Mouse (Mus musculus): ENCODE results near the gene Pycr1. TPM values are rescaled to one million over a fixed set of nuclear protein-coding genes. Genes with fewer than 3 reads are reported as not detected.

Pycr1 gene
- total RNA-seq, 1 experiment: 19.0 TPM

DNA sequence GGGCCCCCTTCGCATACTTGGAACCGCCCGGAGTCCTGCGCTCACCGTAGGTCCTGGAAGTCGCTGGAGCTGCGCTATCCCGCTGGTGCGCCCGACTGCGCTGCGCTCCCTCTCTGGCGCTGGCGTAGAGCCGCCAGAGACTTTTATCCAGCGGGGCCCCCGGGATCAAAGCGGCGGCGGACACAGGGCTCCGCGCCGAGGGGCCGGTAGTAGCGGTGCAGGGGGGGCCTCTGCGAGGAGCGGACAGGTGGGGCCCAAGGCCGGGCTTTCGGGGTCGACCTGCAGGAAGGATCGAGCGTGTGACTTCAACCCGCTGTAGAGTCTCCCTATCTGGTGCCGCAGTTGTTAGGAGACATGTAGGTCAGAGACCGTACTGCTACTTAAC lies 17.5 kb upstream of the Pycr1 start, which contains the start of gene Notum:
Gene Notum (minus strand): TSS at position 100 of the 385 bp plus-strand sequence.
- Histone ChIP-seq H3K9ac (ENCODE audit: insufficient read depth, low read depth, low read length, poor library complexity, severe bottlenecking) (peak within 1 kb of the TSS; percentile 79), H3K36me3 (ENCODE audit: control insufficient read depth, insufficient read depth, low read length, poor library complexity, severe bottlenecking) (no peaks in the 10 kb centered on the region; the same call in 1 of the 2 replicates), H3K27ac (ENCODE audit: insufficient read depth, low read depth, low read length, poor library complexity, severe bottlenecking) (peak within 1 kb of the TSS; percentile 52; the same call in 1 of the 2 replicates), H3K9me3 (ENCODE audit: control insufficient read depth, insufficient read depth, low read depth, low read length) (no peaks in the 10 kb centered on the region), H3K4me3 (ENCODE audit: insufficient read depth in 1 of 2, low read depth in 1 of 2, low read length in 2 of 2, poor library complexity in 1 of 2, severe bottlenecking in 1 of 2) (peak within 1 kb of the TSS; percentile 84 to 86), H3K4me1 (ENCODE audit: control insufficient read depth in 2 of 2, insufficient read depth in 2 of 2, low read length in 2 of 2, poor library complexity in 1 of 2) (peaks cover 13 to 31% of the 10 kb centered on the region in 2 experiments)
- in situ Hi-C loops (cut with MboI; ENCODE audit: low sequenced_read_pairs in 2 of 2, unreplicated experiment in 2 of 2): no loop called here
- DNase-seq (ENCODE audit: low read depth, low spot score): no peak
- no peak for TF ChIP-seq CHD2 (IDR thresholded peaks at IDR 0.05; ENCODE audit: low read depth, low read length)
- no peak for TF ChIP-seq HCFC1 (IDR thresholded peaks at IDR 0.05; ENCODE audit: borderline replicate concordance, insufficient read depth, low read length)
- TF ChIP-seq ZNF384 (IDR thresholded peaks at IDR 0.05; ENCODE audit: low read depth, low read length): no peak
- TF ChIP-seq ZC3H11A (IDR thresholded peaks at IDR 0.05; ENCODE audit: borderline replicate concordance, low read depth, low read length): no peak
- TF ChIP-seq MAFK (IDR thresholded peaks at IDR 0.05; ENCODE audit: insufficient read depth, low read depth, low read length): no peak

DNA sequence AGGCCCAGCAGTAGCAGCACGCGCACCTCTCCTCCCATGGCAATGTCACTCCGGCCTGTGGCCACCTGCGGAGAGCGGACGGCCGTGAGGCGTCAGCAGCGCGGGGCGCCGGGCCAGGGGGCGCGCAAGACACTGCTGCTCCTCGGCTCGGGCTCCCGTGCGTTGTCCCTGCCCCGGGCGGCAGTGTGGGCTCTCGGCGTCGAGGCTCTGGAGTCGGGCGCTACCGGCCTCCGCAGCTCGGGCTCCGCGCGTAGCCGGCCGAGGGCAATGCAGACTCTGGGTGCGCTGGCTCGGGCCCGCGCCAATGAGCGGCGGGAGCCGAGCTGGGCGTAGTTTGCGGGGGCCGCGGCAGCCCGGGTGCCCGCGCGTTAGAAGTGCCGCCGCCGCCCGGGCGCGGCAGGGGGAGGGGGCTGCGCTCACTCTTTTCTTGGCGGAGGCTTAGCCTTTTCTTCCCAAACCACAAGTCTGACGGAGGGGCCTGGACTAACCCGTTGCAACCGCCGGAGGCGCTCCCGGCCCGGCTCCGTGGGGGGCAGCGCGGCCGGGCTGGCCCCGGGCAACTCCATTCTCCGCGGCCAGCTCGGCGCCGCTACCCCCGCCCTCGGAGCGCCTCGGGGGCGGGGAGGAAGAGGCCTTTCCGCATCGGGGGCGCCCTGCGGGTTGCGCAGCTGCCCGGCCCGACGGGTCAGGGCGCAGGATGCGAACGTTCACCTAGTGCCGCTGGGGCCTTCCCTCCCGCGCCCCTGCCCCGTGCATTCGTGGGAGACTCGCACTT lies 16.9 kb upstream of the Pycr1 start:
- DNase-seq (ENCODE audit: low read depth, low spot score): no peak
- Histone ChIP-seq H3K9me3 (ENCODE audit: control insufficient read depth, insufficient read depth, low read depth, low read length) (no peaks in the 10 kb centered on the region), H3K9ac (ENCODE audit: insufficient read depth, low read depth, low read length, poor library complexity, severe bottlenecking) (peak overlapping the region; percentile 79), H3K27ac (ENCODE audit: insufficient read depth, low read depth, low read length, poor library complexity, severe bottlenecking) (peak overlapping the region; percentile 52; the same call in 1 of the 2 replicates), H3K36me3 (ENCODE audit: control insufficient read depth, insufficient read depth, low read length, poor library complexity, severe bottlenecking) (no peaks in the 10 kb centered on the region; the same call in 1 of the 2 replicates), H3K4me3 (ENCODE audit: insufficient read depth in 1 of 2, low read depth in 1 of 2, low read length in 2 of 2, poor library complexity in 1 of 2, severe bottlenecking in 1 of 2) (peak overlapping the region; percentile 84 to 86), H3K4me1 (ENCODE audit: control insufficient read depth in 2 of 2, insufficient read depth in 2 of 2, low read length in 2 of 2, poor library complexity in 1 of 2) (peaks cover 13 to 28% of the 10 kb centered on the region in 2 experiments)
- no peak for TF ChIP-seq ZNF384 (IDR thresholded peaks at IDR 0.05; ENCODE audit: low read depth, low read length)
- no peak for TF ChIP-seq MAFK (IDR thresholded peaks at IDR 0.05; ENCODE audit: insufficient read depth, low read depth, low read length)
- no peak for TF ChIP-seq CHD2 (IDR thresholded peaks at IDR 0.05; ENCODE audit: low read depth, low read length)
- no peak for TF ChIP-seq HCFC1 (IDR thresholded peaks at IDR 0.05; ENCODE audit: borderline replicate concordance, insufficient read depth, low read length)
- no peak for TF ChIP-seq ZC3H11A (IDR thresholded peaks at IDR 0.05; ENCODE audit: borderline replicate concordance, low read depth, low read length)
- in situ Hi-C loops (cut with MboI; ENCODE audit: low sequenced_read_pairs in 2 of 2, unreplicated experiment in 2 of 2): no loop called here

DNA sequence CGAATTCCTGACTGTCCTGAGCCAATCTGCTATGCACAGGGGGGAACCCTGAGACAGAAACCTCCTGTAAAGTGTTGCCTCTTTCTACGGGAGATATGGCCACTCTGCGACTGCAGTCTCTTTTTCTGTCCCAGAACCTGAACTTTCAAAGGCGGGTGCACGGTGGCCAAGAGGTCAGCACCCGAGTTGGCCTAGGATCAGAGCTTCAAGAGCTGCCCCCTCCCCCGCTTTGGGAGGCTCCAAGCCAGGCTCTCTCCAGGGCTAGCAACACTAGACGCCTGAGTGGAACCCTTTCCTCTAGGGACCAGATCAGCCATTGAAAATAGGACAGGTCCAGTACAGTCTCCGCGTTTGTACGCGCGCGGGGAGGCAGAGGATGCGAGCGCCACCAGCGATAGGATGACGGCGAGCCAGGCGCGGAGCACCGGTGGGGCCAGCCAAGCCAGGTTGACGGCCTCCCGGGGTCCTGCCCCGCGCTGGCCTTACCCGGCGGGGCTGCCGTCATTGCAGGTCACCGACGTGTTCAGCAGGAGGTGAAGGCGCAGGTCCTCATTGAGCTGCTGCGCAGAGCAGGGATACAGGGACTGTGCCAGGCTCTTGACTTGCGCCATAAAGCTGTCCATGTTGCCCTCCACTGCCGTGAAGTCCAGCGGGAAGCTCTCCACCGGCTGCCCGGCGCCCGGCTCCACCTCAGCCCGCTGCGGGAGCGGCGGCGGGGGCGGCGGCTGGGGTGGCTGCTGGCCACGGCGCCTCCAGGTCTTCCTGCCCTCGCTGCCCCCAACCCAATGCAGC lies 16.1 kb upstream of the Pycr1 start:
- H3K9me3 ChIP-seq (ENCODE audit: control insufficient read depth, insufficient read depth, low read depth, low read length): no peaks in the 10 kb centered on the region
- 0 out of 2 replicates have a peak overlapping the region, but pooled peaks have one; percentile 7 for H3K27ac ChIP-seq (ENCODE audit: insufficient read depth, low read depth, low read length, poor library complexity, severe bottlenecking)
- peak overlapping the region; percentile 79 for H3K9ac ChIP-seq (ENCODE audit: insufficient read depth, low read depth, low read length, poor library complexity, severe bottlenecking)
- in situ Hi-C loops (cut with MboI; ENCODE audit: low sequenced_read_pairs in 2 of 2, unreplicated experiment in 2 of 2): no loop called here
- no peaks in the 10 kb centered on the region; the same call in 1 of the 2 replicates for H3K36me3 ChIP-seq (ENCODE audit: control insufficient read depth, insufficient read depth, low read length, poor library complexity, severe bottlenecking)
- H3K4me3 ChIP-seq (ENCODE audit: insufficient read depth in 1 of 2, low read depth in 1 of 2, low read length in 2 of 2, poor library complexity in 1 of 2, severe bottlenecking in 1 of 2): peak overlapping the region; percentile 84 to 86
- no peak for TF ChIP-seq HCFC1 (IDR thresholded peaks at IDR 0.05; ENCODE audit: borderline replicate concordance, insufficient read depth, low read length)
- TF ChIP-seq MAFK (IDR thresholded peaks at IDR 0.05; ENCODE audit: insufficient read depth, low read depth, low read length): no peak
- no peak for TF ChIP-seq CHD2 (IDR thresholded peaks at IDR 0.05; ENCODE audit: low read depth, low read length)
- TF ChIP-seq ZNF384 (IDR thresholded peaks at IDR 0.05; ENCODE audit: low read depth, low read length): no peak
- no peak for TF ChIP-seq ZC3H11A (IDR thresholded peaks at IDR 0.05; ENCODE audit: borderline replicate concordance, low read depth, low read length)
- peaks cover 13 to 22% of the 10 kb centered on the region in 2 experiments for H3K4me1 ChIP-seq (ENCODE audit: control insufficient read depth in 2 of 2, insufficient read depth in 2 of 2, low read length in 2 of 2, poor library complexity in 1 of 2)
- DNase-seq (ENCODE audit: low read depth, low spot score): no peak

DNA sequence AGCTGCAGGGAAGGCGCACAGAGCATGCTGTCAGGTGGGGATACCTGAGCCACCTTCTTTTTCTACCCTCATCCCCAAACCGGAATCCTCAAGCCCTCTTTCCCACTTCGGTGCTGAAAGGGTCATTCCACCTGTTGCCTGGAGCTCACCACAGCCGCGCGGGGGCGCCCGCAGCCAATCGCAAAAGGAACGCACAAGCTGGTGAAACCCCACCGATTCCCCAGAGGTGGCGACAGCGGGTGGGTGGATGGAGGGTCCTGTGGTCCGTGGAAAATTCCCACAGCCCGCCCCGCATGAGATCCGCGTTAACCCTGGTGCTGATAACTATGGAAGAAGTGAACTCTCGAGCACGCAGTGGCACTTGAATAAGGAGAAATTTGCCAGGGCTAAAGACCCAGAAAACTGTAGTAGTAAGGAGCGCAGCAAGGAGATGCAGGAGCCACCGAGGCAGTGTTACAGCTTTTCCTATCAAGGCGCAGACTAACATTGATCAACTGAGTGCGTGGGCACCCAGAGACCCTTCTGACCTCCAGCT lies 15.4 kb upstream of the Pycr1 start:
- H3K36me3 ChIP-seq (ENCODE audit: control insufficient read depth, insufficient read depth, low read length, poor library complexity, severe bottlenecking): peaks cover under 1% of the 10 kb centered on the region
- TF ChIP-seq CHD2 (IDR thresholded peaks at IDR 0.05; ENCODE audit: low read depth, low read length) (no peak), ZC3H11A (IDR thresholded peaks at IDR 0.05; ENCODE audit: borderline replicate concordance, low read depth, low read length) (peak; percentile 28), HCFC1 (IDR thresholded peaks at IDR 0.05; ENCODE audit: borderline replicate concordance, insufficient read depth, low read length) (no peak), MAFK (IDR thresholded peaks at IDR 0.05; ENCODE audit: insufficient read depth, low read depth, low read length) (no peak)
- in situ Hi-C loops (cut with MboI; ENCODE audit: low sequenced_read_pairs in 2 of 2, unreplicated experiment in 2 of 2): no loop called here
- peak overlapping the region; percentile 84 to 86 for H3K4me3 ChIP-seq (ENCODE audit: insufficient read depth in 1 of 2, low read depth in 1 of 2, low read length in 2 of 2, poor library complexity in 1 of 2, severe bottlenecking in 1 of 2)
- DNase-seq (ENCODE audit: low read depth, low spot score): peak; percentile 82
- no peaks in the 10 kb centered on the region for H3K9me3 ChIP-seq (ENCODE audit: control insufficient read depth, insufficient read depth, low read depth, low read length)
- H3K9ac ChIP-seq (ENCODE audit: insufficient read depth, low read depth, low read length, poor library complexity, severe bottlenecking): peak overlapping the region; percentile 79; the same call in 1 of the 2 replicates
- H3K27ac ChIP-seq (ENCODE audit: insufficient read depth, low read depth, low read length, poor library complexity, severe bottlenecking): no peak overlapping the region
- H3K4me1 ChIP-seq (ENCODE audit: control insufficient read depth in 2 of 2, insufficient read depth in 2 of 2, low read length in 2 of 2, poor library complexity in 1 of 2): peaks cover 9 to 21% of the 10 kb centered on the region in 2 experiments

Measured in ES-E14 (cell line).